Mouse (Mus musculus) embryonic facial prominence, embryonic 13.5 days (tissue): ENCODE results near the gene Cela1. TPM values are rescaled to one million over a fixed set of nuclear protein-coding genes. Genes with fewer than 3 reads are reported as not detected.

ENCODE experiments used
- ATAC-seq: fragments of 200-750 bp; cut with Nextera tagmentation; 2 replicates; pipeline ENCODE4 v1.8.0; 2017; ENCODE audit warnings: low read depth; ENCODE audit not compliant: insufficient number of reproducible peaks, insufficient read depth, low FRiP score, low TSS enrichment
- H3K27ac ChIP-seq: fragments of 300-500 bp; sonication (generic); 2 replicates; pipeline ENCODE4 v1.5.1; 2015; ENCODE audit warnings: moderate library complexity, mild to moderate bottlenecking, inconsistent platforms
- H3K27me3 ChIP-seq: fragments of 300-500 bp; sonication (generic); 2 replicates; pipeline ENCODE4 v1.6.1; 2015; ENCODE audit warnings: mild to moderate bottlenecking, inconsistent platforms
- H3K36me3 ChIP-seq: fragments of 300-500 bp; sonication (generic); 2 replicates; pipeline ENCODE4 v1.6.1; 2015; ENCODE audit warnings: mild to moderate bottlenecking, inconsistent platforms
- H3K4me1 ChIP-seq: fragments of 300-500 bp; sonication (generic); 2 replicates; pipeline ENCODE4 v1.6.1; 2015; ENCODE audit warnings: inconsistent platforms
- H3K4me2 ChIP-seq: fragments of 300-500 bp; sonication (generic); 2 replicates; pipeline ENCODE4 v1.6.1; 2015; ENCODE audit warnings: moderate library complexity, mild to moderate bottlenecking, inconsistent platforms
- H3K4me3 ChIP-seq: fragments of 300-500 bp; sonication (generic); 2 replicates; pipeline ENCODE4 v1.5.1; 2015; ENCODE audit warnings: mild to moderate bottlenecking, inconsistent platforms
- H3K9ac ChIP-seq: fragments of 300-500 bp; sonication (generic); 2 replicates; pipeline ENCODE4 v1.6.1; 2015; ENCODE audit warnings: mild to moderate bottlenecking, inconsistent platforms
- H3K9me3 ChIP-seq: fragments of 300-500 bp; sonication (generic); 2 replicates; pipeline ENCODE4 v1.6.1; 2016; ENCODE audit warnings: inconsistent platforms
- WGBS: fragments of 180-500 bp; shearing (Covaris S2); methylation state at CpG from one replicate; pipeline ENCODE4 v1.1.7; 2015; ENCODE audit warnings: mixed read lengths; 5-methylcytosine and 5-hydroxymethylcytosine counted together
- microRNA-seq: library from miRNA; unstranded; fragments of <30 nt; microRNA quantifications from one replicate; pipeline ENCODE4, GENCODE M21; 2016
- polyA plus RNA-seq: library from polyadenylated mRNA; unstranded; fragments of >200 nt; fragmentation: Nextera tagmentation; extraction: Ambion mirVana; gene quantifications from 2 replicates; pipeline ENCODE4 v1.2.1, GENCODE M21; 2015

Cela1 gene
- polyA plus RNA-seq, 1 experiment from 2014 or later: 1.5 TPM

GRCm38 (mm10) chr15:100632323-100632722, 55.4 kb downstream of the Cela1 start:
- no peak overlapping the region for H3K27ac ChIP-seq
- no peak for ATAC-seq
- no peak overlapping the region for H3K9ac ChIP-seq
- H3K4me2 ChIP-seq: no peak overlapping the region
- peaks cover 24% of the 10 kb centered on the region for H3K4me1 ChIP-seq
- no peaks in the 10 kb centered on the region for H3K36me3 ChIP-seq
- WGBS: 81% methylated on average over 5 of the region's 5 CpGs
- H3K27me3 ChIP-seq: peaks cover 47% of the 10 kb centered on the region
- H3K9me3 ChIP-seq: no peaks in the 10 kb centered on the region
- H3K4me3 ChIP-seq: no peak overlapping the region

- Histone ChIP-seq H3K9ac (no peak overlapping the region), H3K4me2 (no peak overlapping the region), H3K36me3 (no peaks in the 10 kb centered on the region), H3K27me3 (peaks cover 40% of the 10 kb centered on the region), H3K4me1 (peaks cover 17% of the 10 kb centered on the region), H3K9me3 (no peaks in the 10 kb centered on the region), H3K27ac (no peak overlapping the region), H3K4me3 (no peak overlapping the region)
- 85% methylated on average over 12 of the region's 12 CpGs for WGBS
- no peak for ATAC-seq
Measured at GRCm38 (mm10) chr15:100631454-100632170, 56.1 kb downstream of the Cela1 start.

GRCm38 (mm10) chr15:100630126-100630525, 57.6 kb downstream of the Cela1 start:
- no peak overlapping the region for H3K27ac ChIP-seq
- H3K4me3 ChIP-seq: no peak overlapping the region
- WGBS: 82% methylated on average over 3 of the region's 3 CpGs

GRCm38 (mm10) chr15:100628797-100629196, 58.9 kb downstream of the Cela1 start:
- ATAC-seq: no peak
- H3K4me3 ChIP-seq: no peak overlapping the region
- H3K27ac ChIP-seq: no peak overlapping the region
- peaks cover 14% of the 10 kb centered on the region for H3K27me3 ChIP-seq
- no peak overlapping the region for H3K4me2 ChIP-seq
- no peaks in the 10 kb centered on the region for H3K36me3 ChIP-seq
- H3K4me1 ChIP-seq: peaks cover 9% of the 10 kb centered on the region
- no peak overlapping the region for H3K9ac ChIP-seq
- H3K9me3 ChIP-seq: no peaks in the 10 kb centered on the region
- WGBS: 33% methylated on average over 7 of the region's 7 CpGs

More at GRCm38 (mm10) chr15:100630126-100630525, 57.6 kb downstream of the Cela1 start:
- no peaks in the 10 kb centered on the region for H3K9me3 ChIP-seq
- no peak overlapping the region for H3K4me2 ChIP-seq
- ATAC-seq: no peak
- peaks cover 25% of the 10 kb centered on the region for H3K27me3 ChIP-seq
- peaks cover 9% of the 10 kb centered on the region for H3K4me1 ChIP-seq
- H3K36me3 ChIP-seq: no peaks in the 10 kb centered on the region
- no peak overlapping the region for H3K9ac ChIP-seq

- ATAC-seq: no peak
- peaks cover 8% of the 10 kb centered on the region for H3K27me3 ChIP-seq
- 8% methylated on average over 11 of the region's 11 CpGs for WGBS
- H3K9ac ChIP-seq: 0 out of 2 replicates have a peak overlapping the region, but pooled peaks have one; percentile 16
- H3K4me1 ChIP-seq: peaks cover 9% of the 10 kb centered on the region
- H3K4me2 ChIP-seq: peak overlapping the region; percentile 27; the same call in 1 of the 2 replicates
- H3K9me3 ChIP-seq: no peaks in the 10 kb centered on the region
- H3K4me3 ChIP-seq: no peak overlapping the region
- H3K36me3 ChIP-seq: no peaks in the 10 kb centered on the region
- peak overlapping the region; percentile 66 for H3K27ac ChIP-seq
Measured at GRCm38 (mm10) chr15:100627774-100628370, 59.8 kb downstream of the Cela1 start.

- peak overlapping the region; percentile 66; the same call in 1 of the 2 replicates for H3K27ac ChIP-seq
- H3K9me3 ChIP-seq: no peaks in the 10 kb centered on the region
- ATAC-seq: no peak
- H3K9ac ChIP-seq: no peak overlapping the region
- H3K4me1 ChIP-seq: peaks cover 9% of the 10 kb centered on the region
- no peak overlapping the region for H3K4me3 ChIP-seq
- 14% methylated on average over 10 of the region's 10 CpGs for WGBS
- peaks cover 4% of the 10 kb centered on the region; the same call in 1 of the 2 replicates for H3K27me3 ChIP-seq
- H3K36me3 ChIP-seq: no peaks in the 10 kb centered on the region
- H3K4me2 ChIP-seq: peak overlapping the region; percentile 27; the same call in 1 of the 2 replicates
Measured at GRCm38 (mm10) chr15:100627287-100627686, 60.4 kb downstream of the Cela1 start.

- Histone ChIP-seq H3K27ac (no peak overlapping the region), H3K36me3 (peaks cover 14% of the 10 kb centered on the region), H3K9me3 (no peaks in the 10 kb centered on the region), H3K4me2 (no peak overlapping the region), H3K4me1 (peaks cover 9% of the 10 kb centered on the region), H3K9ac (no peak overlapping the region), H3K4me3 (no peak overlapping the region), H3K27me3 (no peaks in the 10 kb centered on the region)
- WGBS: 88% methylated on average over 3 of the region's 3 CpGs
- no peak for ATAC-seq
Measured at GRCm38 (mm10) chr15:100624435-100624834, 63.3 kb downstream of the Cela1 start.

Small RNA genes within 50 kb of the gene (microRNA-seq; reads per million reads assigned to microRNA genes)
- not detected for gene Mir6961

Other genes starting within 250 kb of the Cela1 start
- 31.4 and 33.0 TPM in 2 replicates for gene Letmd1, start 218.9 kb downstream of the Cela1 start, polyA plus RNA-seq
- gene Csrnp2, start 192.4 kb downstream of the Cela1 start, polyA plus RNA-seq: 24.3 and 24.8 TPM in 2 replicates
- gene Tfcp2, start 135.9 kb downstream of the Cela1 start, polyA plus RNA-seq: 26.4 and 32.5 TPM in 2 replicates
- gene Pou6f1, start 87.9 kb downstream of the Cela1 start, polyA plus RNA-seq: 14.4 and 18.2 TPM in 2 replicates
- 155 and 159 TPM in 2 replicates for gene Dazap2, start 72.6 kb downstream of the Cela1 start, polyA plus RNA-seq
- 9.2 and 10.1 TPM in 2 replicates for gene Smagp, start 51.0 kb downstream of the Cela1 start, polyA plus RNA-seq
- 2.1 and 4.7 TPM in 2 replicates for gene Bin2, start 18.4 kb downstream of the Cela1 start, polyA plus RNA-seq
- 1.1 and 1.3 TPM in 2 replicates for gene Galnt6, start 41.5 kb upstream of the Cela1 start, polyA plus RNA-seq
- gene Slc4a8, start 73.8 kb upstream of the Cela1 start, polyA plus RNA-seq: 5.0 and 6.3 TPM in 2 replicates
- gene Scn8a, start 181.9 kb upstream of the Cela1 start, polyA plus RNA-seq: 8.2 and 8.6 TPM in 2 replicates